Mouse (Mus musculus): ENCODE results near the gene Atl2.

Atl2 gene

DNA sequence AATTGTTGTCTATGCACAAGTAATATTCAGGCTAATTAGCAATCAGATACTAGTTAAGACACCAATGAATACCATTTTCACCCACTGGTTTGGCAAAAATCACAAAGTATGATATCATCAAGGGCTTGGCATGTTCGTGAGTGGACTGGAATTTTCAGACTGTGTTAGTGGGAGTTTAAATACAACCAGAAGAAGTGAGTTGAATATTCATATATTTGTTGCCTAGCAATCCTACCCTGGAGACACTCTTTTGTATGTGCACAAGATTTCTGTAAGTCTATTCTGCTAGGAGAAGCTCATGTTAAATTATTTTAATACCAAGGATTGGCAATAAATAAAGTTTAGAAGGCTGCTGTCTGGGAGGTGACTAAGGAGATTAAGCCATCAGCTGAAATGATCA lies 71.5 kb downstream of the Atl2 start:
- no peak for DNase-seq (ENCODE audit: low read depth, low spot score)

DNA sequence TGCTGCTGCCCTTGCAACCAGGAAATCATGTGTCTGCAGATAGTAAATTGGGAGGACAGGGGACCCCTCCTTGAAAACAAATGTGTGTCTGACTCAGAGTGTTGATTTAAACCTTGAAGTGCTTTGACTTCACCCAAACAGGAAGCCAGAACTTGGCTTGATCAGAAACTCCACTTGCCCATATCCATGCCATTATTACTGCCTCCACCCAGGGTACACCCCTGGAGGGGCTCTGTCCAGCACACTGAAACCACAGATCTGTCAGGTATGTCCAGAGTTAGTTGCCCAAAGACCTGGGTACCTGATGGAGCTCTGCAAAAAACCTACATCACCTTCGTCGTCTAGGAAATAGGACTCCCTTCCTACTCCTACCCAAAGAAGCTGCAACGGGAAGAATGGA lies 77.0 kb downstream of the Atl2 start:
- DNase-seq (ENCODE audit: low read depth, low spot score): no peak

DNA sequence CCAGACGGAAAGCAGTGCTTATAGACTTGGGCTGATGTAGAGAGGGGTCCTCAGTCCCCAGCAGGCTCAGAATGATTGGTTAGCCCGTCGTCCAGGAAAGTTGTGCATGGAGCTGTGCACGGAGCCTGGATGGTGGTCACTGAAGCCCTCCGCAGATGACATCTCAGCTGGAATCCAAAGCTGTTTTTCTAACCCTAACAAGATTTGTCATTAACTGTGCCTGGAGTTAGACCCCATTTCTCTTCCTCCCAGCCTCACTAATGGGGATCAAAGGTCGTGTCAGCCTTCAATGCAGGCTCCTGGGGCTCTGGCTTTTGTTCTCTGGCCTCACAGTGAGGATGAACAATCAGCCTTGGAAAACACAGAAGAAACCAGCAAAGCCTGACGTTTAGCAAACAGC lies 77.9 kb downstream of the Atl2 start:
- peak; percentile 37 for DNase-seq (ENCODE audit: low read depth, low spot score)

DNA sequence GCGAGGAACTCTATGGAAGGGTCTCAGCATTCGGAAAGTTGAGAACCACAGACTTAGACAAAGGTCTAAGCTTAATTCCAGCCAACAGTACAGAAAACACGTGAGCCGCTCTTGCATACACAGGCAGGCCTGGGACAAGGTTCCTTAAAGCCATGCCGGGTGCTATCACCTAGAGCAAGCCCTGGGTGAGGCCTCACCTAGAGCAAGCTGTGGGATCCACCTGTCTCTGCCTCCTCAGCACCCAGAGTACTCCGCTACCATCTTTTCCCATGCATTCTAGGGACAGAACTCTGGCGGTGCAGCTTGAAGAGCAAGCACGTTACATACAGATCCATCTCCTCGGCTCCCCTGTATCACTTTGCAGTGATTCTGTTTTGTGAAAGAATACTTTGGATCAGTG lies 78.4 kb downstream of the Atl2 start:
- no peak for DNase-seq (ENCODE audit: low read depth, low spot score)

DNA sequence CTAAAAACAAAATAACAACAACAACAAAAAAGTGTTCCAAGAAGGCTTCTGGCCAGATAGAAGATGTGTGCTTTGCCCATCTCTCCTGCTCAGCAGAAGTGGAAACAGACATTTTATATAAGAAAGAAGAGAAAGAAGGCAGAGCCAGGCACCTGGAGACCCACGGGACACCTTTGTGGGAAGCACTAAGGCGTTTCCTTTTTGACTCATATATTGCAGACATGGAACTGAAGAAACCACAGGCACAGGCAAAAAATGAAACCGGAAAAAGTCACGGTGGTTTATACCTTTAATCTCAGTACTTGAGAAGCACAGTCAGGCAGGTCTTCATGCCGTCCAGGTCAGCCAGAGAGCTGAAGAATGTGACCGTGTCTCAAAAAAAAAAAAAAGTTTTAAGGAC lies 79.0 kb downstream of the Atl2 start:
- no peak for DNase-seq (ENCODE audit: low read depth, low spot score)

DNA sequence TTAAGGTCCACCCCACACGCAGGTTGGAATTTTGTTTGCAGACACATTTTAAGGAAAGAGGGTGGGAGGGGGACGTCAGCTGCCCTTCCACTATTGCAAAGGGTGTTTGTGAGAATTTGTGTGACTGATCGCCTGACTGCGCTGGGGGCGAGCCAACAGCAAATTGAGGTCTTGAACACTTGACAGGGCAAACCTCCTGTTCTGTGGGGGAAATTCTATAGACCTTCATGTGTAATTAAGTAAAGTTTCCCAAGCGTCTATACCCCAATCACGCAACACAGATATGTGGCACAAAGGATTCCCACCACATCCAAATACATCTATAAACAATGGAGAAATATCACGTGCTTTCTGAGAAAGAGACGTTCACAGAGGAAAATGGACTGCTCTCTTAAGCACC lies 85.5 kb downstream of the Atl2 start:
- no peak for DNase-seq (ENCODE audit: low read depth, low spot score)

DNA sequence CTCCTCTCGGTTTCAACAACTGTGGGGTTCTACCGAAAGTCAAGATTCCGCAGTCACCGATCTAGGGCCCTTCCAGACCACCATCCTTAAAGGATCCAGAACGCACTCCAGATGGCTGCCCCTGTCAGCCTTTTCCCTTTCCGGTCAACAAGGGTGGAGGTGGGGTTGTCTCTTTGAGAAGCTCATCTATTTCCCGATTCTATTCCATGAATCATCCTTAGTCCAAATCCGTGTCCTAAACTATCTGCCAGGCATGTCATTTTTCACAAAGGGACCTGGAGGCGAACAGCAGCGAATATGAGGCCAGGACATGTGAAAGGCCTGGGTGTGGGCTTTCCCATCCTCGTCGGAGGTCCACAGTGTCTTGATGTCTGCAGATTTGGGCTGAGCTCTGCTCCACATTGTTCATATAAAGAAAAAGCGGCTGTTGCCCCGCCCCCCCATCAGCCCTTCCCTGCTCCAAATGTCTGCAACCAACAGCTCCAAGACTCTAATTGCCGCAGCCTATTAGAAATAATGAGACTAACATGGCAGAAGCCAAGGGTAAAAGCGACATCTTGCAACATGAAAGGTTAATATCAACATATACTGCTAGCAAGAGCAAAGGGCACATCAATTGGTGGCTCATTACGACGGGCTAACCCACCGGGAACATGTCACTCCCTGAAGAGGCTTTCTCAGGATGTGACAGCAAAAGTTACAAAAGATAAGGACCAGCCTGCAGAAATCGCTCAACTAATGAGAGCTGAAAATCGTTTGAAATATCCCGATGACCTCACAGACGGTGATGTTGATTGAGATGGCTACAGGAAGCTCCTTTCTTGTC lies 86.2 kb downstream of the Atl2 start:
- DNase-seq (ENCODE audit: low read depth, low spot score): no peak

DNA sequence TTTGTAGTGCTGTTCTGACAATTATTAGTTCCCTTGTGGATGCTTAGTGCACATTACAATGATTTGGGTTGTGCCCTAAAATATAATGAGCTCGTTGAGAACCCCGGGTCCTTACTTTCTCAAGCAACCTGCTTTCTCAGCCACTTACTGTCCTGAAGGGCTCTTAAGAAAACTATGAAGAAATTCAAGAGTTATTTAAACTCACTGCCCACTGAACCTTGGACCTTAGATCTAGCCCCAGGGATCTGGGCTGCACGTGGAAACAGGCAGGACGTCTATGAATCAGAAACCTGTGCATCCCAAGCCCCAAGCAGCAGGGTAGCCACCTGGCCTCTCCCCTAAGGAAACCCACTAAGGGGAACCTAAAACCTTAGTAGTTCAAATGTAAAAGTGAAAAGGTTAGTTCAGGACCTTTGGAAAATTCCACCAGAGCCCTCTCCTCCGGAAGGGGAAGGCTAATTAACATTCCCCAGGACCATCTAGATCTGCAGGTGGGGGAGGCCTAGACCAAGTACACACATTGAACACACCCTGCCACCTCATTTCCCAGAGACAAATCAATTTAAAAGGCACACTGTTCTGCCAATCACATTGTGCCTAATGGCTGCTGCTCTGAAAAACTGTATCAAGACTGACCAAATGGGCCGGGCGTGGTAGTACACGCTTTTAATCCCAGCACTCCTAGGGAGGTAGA lies 88.5 kb downstream of the Atl2 start:
- DNase-seq (ENCODE audit: low read depth, low spot score): no peak

DNA sequence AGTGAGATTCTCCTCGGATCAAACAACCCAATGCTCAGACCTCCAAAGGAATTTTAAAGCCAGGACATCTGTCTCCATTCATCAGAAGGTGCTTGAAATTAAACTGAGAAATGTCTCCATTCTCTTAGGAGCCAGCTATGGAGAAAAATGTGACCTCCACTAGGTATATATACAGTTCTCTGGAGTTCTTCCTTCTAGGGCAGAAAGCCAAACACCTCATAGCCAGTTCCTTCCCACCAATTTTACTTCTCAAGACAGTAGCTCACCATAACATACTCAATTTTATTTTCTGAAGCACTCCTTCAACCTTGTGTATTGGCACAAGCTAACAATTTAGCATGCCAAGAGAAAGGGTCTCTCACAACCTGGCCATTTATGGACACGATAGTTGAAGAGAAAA lies 91.2 kb downstream of the Atl2 start:
- DNase-seq (ENCODE audit: low read depth, low spot score): no peak

DNA sequence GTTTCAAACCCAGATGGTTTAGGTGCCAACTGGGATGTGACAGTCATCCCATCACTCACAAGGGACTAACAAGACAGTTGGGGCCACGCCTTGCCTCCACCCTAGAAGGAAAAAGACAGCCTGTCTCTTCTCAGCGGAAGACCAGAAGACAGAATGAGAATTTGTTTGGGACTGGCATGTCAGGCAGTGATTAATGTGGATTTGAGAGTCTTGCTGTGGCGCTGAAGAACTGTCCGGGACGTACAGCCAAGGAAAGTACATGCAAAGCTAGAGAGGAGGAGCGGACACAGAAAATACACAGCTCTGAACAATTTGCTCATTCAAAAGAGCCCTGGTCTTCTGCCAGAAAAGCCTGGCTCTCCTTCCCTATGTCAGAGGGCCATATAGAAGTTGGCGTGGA lies 93.9 kb downstream of the Atl2 start:
- no peak for DNase-seq (ENCODE audit: low read depth, low spot score)

DNA sequence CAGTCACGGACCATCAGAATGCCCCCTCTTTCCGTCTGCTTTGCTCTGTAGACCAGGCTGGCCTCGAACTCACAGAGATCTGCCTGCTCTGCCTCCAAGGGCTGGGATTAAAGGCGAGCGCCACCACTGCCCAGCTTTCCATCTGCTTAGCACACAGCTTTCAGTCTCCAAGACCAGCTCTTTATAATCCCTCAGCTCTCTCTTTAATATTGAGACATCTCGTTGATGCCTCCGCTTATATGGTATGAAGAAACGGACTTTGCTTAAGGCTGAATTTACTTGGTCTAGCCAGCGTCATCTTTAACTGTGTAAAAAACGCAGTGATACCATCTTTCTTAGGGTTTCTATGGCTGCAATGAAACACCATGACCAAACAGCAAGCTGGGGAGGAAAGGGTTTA lies 97.1 kb downstream of the Atl2 start:
- DNase-seq (ENCODE audit: low read depth, low spot score): no peak
